Mouse (Mus musculus) right cerebral cortex, postnatal 36 days (tissue): ENCODE measurements around the gene C2cd2l.

Experiments used
- DNase-seq, 2 experiments: peaks; one replicate each; pipeline ENCODE4 v3.0.0; 2022; ENCODE audit warnings: low spot score in 2 of 2, mixed read lengths in 1 of 2

C2cd2l gene

GRCm38 (mm10) chr9:44266478-44267226 lies 53.4 kb downstream of the C2cd2l start:
- DNase-seq: peak in 1 of 2 experiments; percentile 52

GRCm38 (mm10) chr9:44261388-44261787 lies 58.7 kb downstream of the C2cd2l start:
- no peak for DNase-seq
